In the genomic region with DNA sequence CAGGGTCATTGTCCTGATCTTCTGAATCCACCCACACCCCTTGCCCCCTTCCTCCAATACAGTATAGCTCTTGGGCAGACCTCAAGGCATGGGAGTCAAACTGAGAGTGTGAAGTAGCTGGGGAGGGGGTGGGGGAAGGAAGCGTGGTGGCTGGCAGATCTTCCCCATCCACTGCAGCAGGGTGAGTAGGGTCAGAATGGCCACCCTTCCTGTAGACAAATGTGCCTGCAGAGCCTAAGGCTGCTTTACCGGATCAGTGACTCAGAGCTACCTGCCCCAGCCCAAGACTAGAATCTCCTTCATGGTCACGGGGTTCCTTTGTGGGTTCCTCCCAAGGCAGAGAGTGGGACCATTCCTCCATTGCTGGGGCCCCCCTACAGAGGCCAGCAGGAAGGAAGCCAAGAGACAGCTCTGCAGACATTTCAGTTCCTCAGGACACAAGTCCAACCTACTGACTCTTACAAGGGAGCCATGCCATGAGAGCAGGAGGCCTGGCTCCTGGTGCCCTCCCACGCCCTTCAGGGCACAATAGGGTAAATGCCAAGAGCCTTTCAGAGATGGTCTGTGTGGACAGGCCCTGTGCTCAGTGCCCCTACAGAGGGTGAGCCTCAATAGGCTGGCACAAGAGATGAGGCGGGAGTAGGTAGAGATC, we compare ENCODE assay signal across 11 mouse cellular contexts.
DNase-seq lines count a peak whose midpoint lies in the region; ATAC-seq lines count a peak whose summit lies in the region.
"Had no signal": no experiment of that assay in that cellular context is flagged by ENCODE, and none has a peak within 500 bp of the region (broad histone marks: within the 10 kb centered on the region; RNA-seq: fewer than 3 reads in every experiment).

No protein-coding gene starts in this region.

- H3K27me3 ChIP-seq in heart, embryonic 12.5 days (replicated peaks), result no peaks in the 10 kb centered on the region
- H3K27me3 ChIP-seq in midbrain, embryonic 12.5 days, result no peaks in the 10 kb centered on the region
- no peaks in the 10 kb centered on the region for H3K27me3 ChIP-seq in midbrain, embryonic 10.5 days (ENCODE audit: low read depth, poor library complexity, severe bottlenecking)
- H3K27me3 ChIP-seq in stomach, embryonic 15.5 days (replicated peaks), result no peaks in the 10 kb centered on the region

- H3K9ac ChIP-seq in heart, embryonic 12.5 days, result 0 out of 2 replicates have a peak overlapping the region, but pooled peaks have one; percentile 13
- no peak overlapping the region for H3K9ac ChIP-seq in midbrain, embryonic 12.5 days (replicated peaks)
- no peak overlapping the region for H3K9ac ChIP-seq in stomach, embryonic 15.5 days

- WGBS in heart, embryonic 12.5 days, result 76% methylated on average over 5 of the region's 5 CpGs
- 89% methylated on average over 5 of the region's 5 CpGs for WGBS in midbrain, embryonic 12.5 days
- 92% methylated on average over 5 of the region's 5 CpGs for WGBS in midbrain, embryonic 10.5 days
- 67% methylated on average over 5 of the region's 5 CpGs for WGBS in stomach, embryonic 15.5 days

- no peaks in the 10 kb centered on the region for H3K9me3 ChIP-seq in heart, embryonic 12.5 days (replicated peaks)
- H3K9me3 ChIP-seq in midbrain, embryonic 12.5 days, result no peaks in the 10 kb centered on the region
- no peaks in the 10 kb centered on the region for H3K9me3 ChIP-seq in midbrain, embryonic 10.5 days (replicated peaks)
- H3K9me3 ChIP-seq in stomach, embryonic 15.5 days, result no peaks in the 10 kb centered on the region

- no peak overlapping the region for H3K4me2 ChIP-seq in heart, embryonic 12.5 days
- H3K4me2 ChIP-seq in midbrain, embryonic 12.5 days (replicated peaks), result no peak overlapping the region
- no peak overlapping the region for H3K4me2 ChIP-seq in stomach, embryonic 15.5 days

- peak; percentile 75 for DNase-seq in cerebellum, adult 11-12 months
- no peak for DNase-seq in cerebellum, postnatal 4 days (ENCODE audit: low spot score in 2 of 2)
- DNase-seq in heart, postnatal 14 days, result no peak
- DNase-seq in midbrain, embryonic 10.5 days (ENCODE audit: low spot score), result no peak
- DNase-seq in thymus, postnatal 0 days (ENCODE audit: low spot score), result no peak
- DNase-seq: kidney, postnatal 25 days; lung, adult 2 months; thymus, postnatal 25 days had no signal

- H3K36me3 ChIP-seq in heart, embryonic 12.5 days, result peaks cover 30% of the 10 kb centered on the region
- H3K36me3 ChIP-seq in midbrain, embryonic 12.5 days, result peaks cover 55% of the 10 kb centered on the region
- peaks cover 92% of the 10 kb centered on the region for H3K36me3 ChIP-seq in midbrain, embryonic 10.5 days
- no peaks in the 10 kb centered on the region for H3K36me3 ChIP-seq in stomach, embryonic 15.5 days

- H3K4me3 ChIP-seq in heart, embryonic 12.5 days, result no peak overlapping the region
- no peak overlapping the region for H3K4me3 ChIP-seq in midbrain, embryonic 12.5 days
- no peak overlapping the region for H3K4me3 ChIP-seq in midbrain, embryonic 10.5 days
- no peak overlapping the region for H3K4me3 ChIP-seq in stomach, embryonic 15.5 days (replicated peaks)

- peaks cover 100% of the 10 kb centered on the region for H3K4me1 ChIP-seq in heart, embryonic 12.5 days (replicated peaks)
- peaks cover 33% of the 10 kb centered on the region for H3K4me1 ChIP-seq in midbrain, embryonic 12.5 days
- H3K4me1 ChIP-seq in midbrain, embryonic 10.5 days, result peaks cover 33% of the 10 kb centered on the region
- H3K4me1 ChIP-seq in stomach, embryonic 15.5 days, result peaks cover 25% of the 10 kb centered on the region

- intact Hi-C loops in heart, postnatal 14 days (cut with DNase I), result no loop called here

- H3K27ac ChIP-seq in heart, embryonic 12.5 days (ENCODE audit: poor library complexity, severe bottlenecking), result peak overlapping the region; percentile 95
- H3K27ac ChIP-seq in midbrain, embryonic 12.5 days (replicated peaks), result 0 out of 2 replicates have a peak overlapping the region, but pooled peaks have one; percentile 10
- H3K27ac ChIP-seq in midbrain, embryonic 10.5 days (replicated peaks), result no peak overlapping the region
- peak overlapping the region; percentile 57; the same call in 1 of the 2 replicates for H3K27ac ChIP-seq in stomach, embryonic 15.5 days

- no peak for ATAC-seq in heart, embryonic 12.5 days (ENCODE audit: insufficient number of reproducible peaks, low FRiP score)
- ATAC-seq in midbrain, embryonic 12.5 days (ENCODE audit: low FRiP score, low read depth), result no peak
- no peak for ATAC-seq in stomach, embryonic 15.5 days (ENCODE audit: insufficient read depth, low FRiP score, low read depth)
